Mouse (Mus musculus): ENCODE measurements around the gene Ndufab1. TPM values are rescaled to one million over a fixed set of nuclear protein-coding genes. Genes with fewer than 3 reads are reported as not detected.

Gene Ndufab1
- total and polyA plus RNA-seq, 3 experiments, result 156 to 366 (median 248) TPM

Other genes starting within 250 kb of the Ndufab1 start
- 0.04 and 0.08 TPM in 2 replicates for gene Scnn1b, start 236.8 kb downstream of the Ndufab1 start, total RNA-seq (2012; rRNA removed)
- not detected in 2 replicates for gene Scnn1b, start 236.8 kb downstream of the Ndufab1 start, total RNA-seq (2014; rRNA removed)
- not detected in 2 replicates for gene Scnn1b, start 236.8 kb downstream of the Ndufab1 start, polyA plus RNA-seq (2012; ENCODE audit: insufficient read length, low read depth)
- gene Cog7, start 120.2 kb downstream of the Ndufab1 start, total RNA-seq (2012; rRNA removed), result 21.8 and 22.4 TPM in 2 replicates
- 14.1 TPM in 2 replicates for gene Cog7, start 120.2 kb downstream of the Ndufab1 start, total RNA-seq (2014; rRNA removed)
- gene Cog7, start 120.2 kb downstream of the Ndufab1 start, polyA plus RNA-seq (2012; ENCODE audit: insufficient read length, low read depth), result 19.3 and 22.2 TPM in 2 replicates
- gene Gga2, start 80.7 kb downstream of the Ndufab1 start, total RNA-seq (2012; rRNA removed), result 26.8 and 29.6 TPM in 2 replicates
- gene Gga2, start 80.7 kb downstream of the Ndufab1 start, total RNA-seq (2014; rRNA removed), result 24.1 and 27.4 TPM in 2 replicates
- 79.0 and 79.2 TPM in 2 replicates for gene Gga2, start 80.7 kb downstream of the Ndufab1 start, polyA plus RNA-seq (2012; ENCODE audit: insufficient read length, low read depth)
- gene Ubfd1, start 34.7 kb downstream of the Ndufab1 start, total RNA-seq (2012; rRNA removed), result 26.9 and 38.9 TPM in 2 replicates
- gene Ubfd1, start 34.7 kb downstream of the Ndufab1 start, total RNA-seq (2014; rRNA removed), result 48.7 and 51.8 TPM in 2 replicates
- gene Ubfd1, start 34.7 kb downstream of the Ndufab1 start, polyA plus RNA-seq (2012; ENCODE audit: insufficient read length, low read depth), result 36.5 and 49.5 TPM in 2 replicates
- 11.2 and 14.3 TPM in 2 replicates for gene Ears2, start 34.6 kb downstream of the Ndufab1 start, total RNA-seq (2012; rRNA removed)
- gene Ears2, start 34.6 kb downstream of the Ndufab1 start, total RNA-seq (2014; rRNA removed), result 11.8 and 13.2 TPM in 2 replicates
- gene Ears2, start 34.6 kb downstream of the Ndufab1 start, polyA plus RNA-seq (2012; ENCODE audit: insufficient read length, low read depth), result 10.6 and 11.7 TPM in 2 replicates
- gene Palb2, start 31.1 kb upstream of the Ndufab1 start, total RNA-seq (2012; rRNA removed), result 11.7 and 14.4 TPM in 2 replicates
- gene Palb2, start 31.1 kb upstream of the Ndufab1 start, total RNA-seq (2014; rRNA removed), result 13.6 and 14.0 TPM in 2 replicates
- 14.6 and 17.5 TPM in 2 replicates for gene Palb2, start 31.1 kb upstream of the Ndufab1 start, polyA plus RNA-seq (2012; ENCODE audit: insufficient read length, low read depth)
- 54.3 and 56.5 TPM in 2 replicates for gene Dctn5, start 31.2 kb upstream of the Ndufab1 start, total RNA-seq (2012; rRNA removed)
- 62.7 and 64.6 TPM in 2 replicates for gene Dctn5, start 31.2 kb upstream of the Ndufab1 start, total RNA-seq (2014; rRNA removed)
- gene Dctn5, start 31.2 kb upstream of the Ndufab1 start, polyA plus RNA-seq (2012; ENCODE audit: insufficient read length, low read depth), result 74.7 and 76.7 TPM in 2 replicates
- gene Plk1, start 57.6 kb upstream of the Ndufab1 start, total RNA-seq (2012; rRNA removed), result 44.4 and 53.4 TPM in 2 replicates
- gene Plk1, start 57.6 kb upstream of the Ndufab1 start, total RNA-seq (2014; rRNA removed), result 29.3 and 30.4 TPM in 2 replicates
- gene Plk1, start 57.6 kb upstream of the Ndufab1 start, polyA plus RNA-seq (2012; ENCODE audit: insufficient read length, low read depth), result 129 and 144 TPM in 2 replicates
- not detected in 2 replicates for gene Ern2, start 84.3 kb upstream of the Ndufab1 start, total RNA-seq (2012; rRNA removed)
- not detected in 2 replicates for gene Ern2, start 84.3 kb upstream of the Ndufab1 start, total RNA-seq (2014; rRNA removed)
- gene Ern2, start 84.3 kb upstream of the Ndufab1 start, polyA plus RNA-seq (2012; ENCODE audit: insufficient read length, low read depth), result not detected in 2 replicates
- not detected in 2 replicates for gene Chp2, start 117.6 kb upstream of the Ndufab1 start, total RNA-seq (2012; rRNA removed)
- gene Chp2, start 117.6 kb upstream of the Ndufab1 start, total RNA-seq (2014; rRNA removed), result not detected in 2 replicates
- not detected in 2 replicates for gene Chp2, start 117.6 kb upstream of the Ndufab1 start, polyA plus RNA-seq (2012; ENCODE audit: insufficient read length, low read depth)
- gene Prkcb, start 186.9 kb upstream of the Ndufab1 start, total RNA-seq (2012; rRNA removed), result 270 and 337 TPM in 2 replicates
- gene Prkcb, start 186.9 kb upstream of the Ndufab1 start, total RNA-seq (2014; rRNA removed), result 289 and 323 TPM in 2 replicates
- 381 and 463 TPM in 2 replicates for gene Prkcb, start 186.9 kb upstream of the Ndufab1 start, polyA plus RNA-seq (2012; ENCODE audit: insufficient read length, low read depth)